Mouse (Mus musculus) myocyte (in vitro differentiated cells): ENCODE results near the gene Hirip3.

ENCODE experiments used
- CEBPB ChIP-seq: IDR thresholded peaks from 2 replicates; pipeline ENCODE4 v1.6.1; 2011; ENCODE audit warnings: mild to moderate bottlenecking, moderate library complexity; ENCODE audit not compliant: poor library complexity, insufficient read depth, severe bottlenecking
- MAX ChIP-seq: IDR thresholded peaks from one replicate; pipeline ENCODE4 v1.6.1; 2011; ENCODE audit warnings: low read depth, mild to moderate bottlenecking, control low read depth
- MYOD1 ChIP-seq, 3 experiments: IDR thresholded peaks; one replicate each; pipeline ENCODE4 v1.6.1; 2011; ENCODE audit warnings: control low read depth in 2 of 3, low read depth in 2 of 3, mild to moderate bottlenecking in 2 of 3, moderate library complexity in 1 of 3; ENCODE audit not compliant: insufficient read length in 2 of 3, control insufficient read depth in 1 of 3
- MYOG ChIP-seq, 3 experiments: IDR thresholded peaks; one replicate each; pipeline ENCODE4 v1.6.1; 2011; ENCODE audit warnings: control low read depth in 2 of 3, low read depth in 2 of 3, mild to moderate bottlenecking in 2 of 3; ENCODE audit not compliant: insufficient read length in 2 of 3, control insufficient read depth in 1 of 3, insufficient read depth in 1 of 3
- POLR2A ChIP-seq: IDR thresholded peaks from one replicate; pipeline ENCODE4 v1.6.1; 2011; ENCODE audit warnings: low read depth, mild to moderate bottlenecking, control low read depth, moderate library complexity; ENCODE audit not compliant: insufficient read length
- POLR2AphosphoS2 ChIP-seq: IDR thresholded peaks from one replicate; pipeline ENCODE4 v1.6.1; 2011; ENCODE audit warnings: low read depth, control low read depth; ENCODE audit not compliant: insufficient read length
- REST ChIP-seq: IDR thresholded peaks from one replicate; pipeline ENCODE4 v1.6.1; 2011; ENCODE audit warnings: mild to moderate bottlenecking, control low read depth, moderate library complexity; ENCODE audit not compliant: insufficient read depth, insufficient read length
- SRF ChIP-seq: IDR thresholded peaks from one replicate; pipeline ENCODE4 v1.6.1; 2011; ENCODE audit warnings: low read depth; ENCODE audit not compliant: control insufficient read depth, insufficient read length
- TCF12 ChIP-seq: IDR thresholded peaks from one replicate; pipeline ENCODE4 v1.6.1; 2011; ENCODE audit warnings: mild to moderate bottlenecking, control low read depth; ENCODE audit not compliant: poor library complexity, insufficient read depth, severe bottlenecking
- TCF3 ChIP-seq: IDR thresholded peaks from one replicate; pipeline ENCODE4 v1.6.1; 2011; ENCODE audit warnings: low read depth, control low read depth; ENCODE audit not compliant: insufficient read length
- USF1 ChIP-seq: IDR thresholded peaks from one replicate; pipeline ENCODE4 v1.6.1; 2011; ENCODE audit warnings: low read depth, mild to moderate bottlenecking, control low read depth, moderate library complexity

GRCm38 (mm10) chr7:126821835-126822511 is 39.8 kb upstream of the Hirip3 start:
- TF ChIP-seq CEBPB (no peak), POLR2A (no peak), MYOD1 (IDR thresholded peaks at IDR 0.05; ENCODE audit: control insufficient read depth in 1 of 3, insufficient read length in 2 of 3, low read depth in 2 of 3) (no peak), POLR2AphosphoS2 (no peak), MYOG (IDR thresholded peaks at IDR 0.05; ENCODE audit: control insufficient read depth in 1 of 3, insufficient read depth in 1 of 3, insufficient read length in 2 of 3, low read depth in 2 of 3) (no peak), MAX (no peak), REST (no peak), TCF12 (no peak), TCF3 (no peak), USF1 (no peak), SRF (no peak)
